Mouse (Mus musculus) embryo, embryonic 10 days (tissue): ENCODE data around the gene Gdpgp1.

Experiments used
- DNase-seq: peaks from one replicate; pipeline ENCODE4 v3.0.0-alpha.2; 2015; ENCODE audit warnings: low spot score

Gene Gdpgp1

DNA sequence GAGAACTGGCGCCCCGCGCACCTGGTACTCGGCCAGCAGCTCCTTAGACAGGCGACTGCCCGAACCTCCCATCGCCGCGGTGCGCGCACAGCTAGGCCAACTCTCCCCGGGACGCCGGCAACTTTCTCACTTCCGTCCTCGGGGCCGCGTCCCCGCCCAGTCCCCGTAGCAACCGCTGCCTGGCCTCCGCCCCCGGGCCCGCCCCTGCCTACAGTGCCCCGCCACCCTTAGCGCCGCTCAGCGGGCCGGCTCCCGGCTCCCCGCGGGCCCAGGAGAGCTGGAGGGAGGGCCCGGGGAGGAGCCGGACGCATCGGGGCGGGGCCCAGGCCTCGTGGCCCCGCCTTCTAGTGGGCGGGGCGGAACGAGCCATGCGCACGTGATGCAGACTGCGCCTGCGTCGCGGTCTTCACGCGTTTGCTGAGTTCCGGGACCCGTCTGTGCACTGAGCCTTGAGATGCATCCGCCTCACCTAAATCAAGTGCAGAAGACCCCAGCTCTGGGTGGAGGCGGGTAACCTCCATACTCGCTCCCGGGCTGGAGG is at the start of gene Gdpgp1, which contains the start of gene Cib1:
Gene Gdpgp1 (plus strand): TSS at position 377 of the 541 bp plus-strand sequence.
Gene Cib1 (minus strand): TSS at position 325 of the 541 bp plus-strand sequence.
- DNase-seq = peak; percentile 97

DNA sequence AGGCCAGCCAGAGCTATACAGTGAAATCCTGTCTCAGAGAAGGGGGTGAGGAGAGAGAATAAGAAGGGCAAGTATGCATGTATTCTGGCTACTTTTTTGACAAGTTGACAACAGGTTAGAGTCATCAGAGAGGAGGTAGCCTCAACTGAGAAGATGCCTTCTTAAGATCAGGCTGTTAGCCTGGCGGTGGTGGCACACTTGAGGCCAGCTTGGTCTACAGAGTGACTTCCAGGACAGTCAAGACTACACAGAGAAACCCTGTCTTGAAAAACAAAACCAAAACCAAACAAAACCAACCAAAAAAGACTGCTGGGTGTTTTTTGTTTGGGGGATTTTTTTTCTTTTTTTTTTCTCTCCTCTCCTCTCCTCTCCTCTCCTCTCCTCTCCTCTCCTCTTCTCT is 49.2 kb upstream of the Gdpgp1 start:
- no peak for DNase-seq

DNA sequence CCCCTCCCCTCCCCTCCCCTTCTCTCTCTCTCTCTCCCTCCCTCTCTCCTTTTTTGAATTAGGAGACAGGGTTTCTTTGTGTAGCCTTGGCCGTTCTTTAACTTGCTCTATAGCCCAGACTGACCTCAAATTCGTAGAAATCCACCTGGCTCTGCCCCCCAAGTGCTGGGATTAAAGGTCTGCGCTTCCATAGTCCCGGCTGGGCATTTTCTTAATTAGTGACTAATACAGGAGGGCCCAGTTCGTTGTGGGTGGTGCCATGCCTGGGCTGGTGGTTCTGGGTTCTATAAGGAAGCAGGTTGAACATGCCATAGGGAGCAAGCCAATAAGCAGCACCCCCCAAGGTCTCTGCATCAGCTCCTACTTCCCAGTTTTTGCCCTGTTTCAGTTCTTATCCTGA is 48.7 kb upstream of the Gdpgp1 start:
- no peak for DNase-seq

DNA sequence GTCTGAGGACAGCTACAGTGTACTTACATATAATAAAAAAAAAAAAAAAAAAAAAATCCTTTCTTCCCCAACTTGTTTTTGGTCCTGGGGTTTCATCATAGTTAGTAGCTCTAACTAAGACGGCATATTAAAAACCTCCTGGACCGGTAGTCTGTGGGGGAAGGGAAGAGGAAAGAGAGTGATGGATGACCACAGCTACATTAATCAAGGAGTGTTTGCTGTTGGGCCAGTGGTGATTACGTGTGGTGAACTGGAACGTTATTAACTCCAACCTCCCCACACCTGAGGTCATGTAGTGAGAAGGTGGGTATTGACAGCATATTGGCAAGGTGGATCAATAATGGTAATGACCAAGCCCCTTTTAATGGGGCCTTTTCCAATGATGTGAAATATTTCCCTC is 48.1 kb upstream of the Gdpgp1 start:
- DNase-seq = no peak

DNA sequence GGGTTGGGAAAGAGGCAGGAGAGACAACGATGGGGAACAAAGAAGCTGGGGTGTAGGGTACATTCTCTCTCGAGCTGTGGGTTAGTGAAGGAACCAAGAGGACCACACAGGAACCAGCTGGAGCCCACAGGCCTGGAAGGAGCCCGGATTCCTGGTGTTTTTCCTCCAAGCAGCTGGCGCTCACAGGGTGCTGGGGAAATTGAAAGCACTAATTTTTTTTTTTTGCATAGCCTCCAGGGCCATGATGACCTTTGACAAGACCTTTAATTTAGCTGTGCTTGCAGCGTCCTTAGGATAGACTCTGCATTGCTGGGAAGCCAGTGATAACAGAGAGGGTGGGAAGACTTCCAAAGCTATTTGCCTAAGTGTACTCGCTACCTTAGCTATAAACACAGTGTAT is 47.7 kb upstream of the Gdpgp1 start:
- no peak for DNase-seq

DNA sequence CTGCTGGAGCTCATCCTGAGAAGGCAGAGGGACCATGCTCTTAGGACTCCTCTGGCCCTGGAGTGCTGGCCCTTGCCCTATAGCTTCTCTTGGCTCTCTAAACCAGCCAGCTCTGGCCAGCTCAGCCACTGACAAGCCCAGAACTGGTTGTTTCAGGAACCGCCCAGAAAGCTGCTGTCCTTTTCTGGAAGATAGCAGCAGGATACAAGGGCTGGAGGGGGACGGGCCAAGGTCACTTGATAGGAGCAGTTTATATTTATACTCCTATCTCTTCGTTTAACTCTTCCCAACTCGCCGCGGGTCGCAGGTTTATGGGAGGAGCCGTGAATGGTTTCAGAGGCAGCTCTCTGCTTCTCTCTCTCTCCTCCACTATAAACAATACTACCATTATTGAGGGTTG is 46.6 kb upstream of the Gdpgp1 start:
- peak; percentile 56 for DNase-seq

DNA sequence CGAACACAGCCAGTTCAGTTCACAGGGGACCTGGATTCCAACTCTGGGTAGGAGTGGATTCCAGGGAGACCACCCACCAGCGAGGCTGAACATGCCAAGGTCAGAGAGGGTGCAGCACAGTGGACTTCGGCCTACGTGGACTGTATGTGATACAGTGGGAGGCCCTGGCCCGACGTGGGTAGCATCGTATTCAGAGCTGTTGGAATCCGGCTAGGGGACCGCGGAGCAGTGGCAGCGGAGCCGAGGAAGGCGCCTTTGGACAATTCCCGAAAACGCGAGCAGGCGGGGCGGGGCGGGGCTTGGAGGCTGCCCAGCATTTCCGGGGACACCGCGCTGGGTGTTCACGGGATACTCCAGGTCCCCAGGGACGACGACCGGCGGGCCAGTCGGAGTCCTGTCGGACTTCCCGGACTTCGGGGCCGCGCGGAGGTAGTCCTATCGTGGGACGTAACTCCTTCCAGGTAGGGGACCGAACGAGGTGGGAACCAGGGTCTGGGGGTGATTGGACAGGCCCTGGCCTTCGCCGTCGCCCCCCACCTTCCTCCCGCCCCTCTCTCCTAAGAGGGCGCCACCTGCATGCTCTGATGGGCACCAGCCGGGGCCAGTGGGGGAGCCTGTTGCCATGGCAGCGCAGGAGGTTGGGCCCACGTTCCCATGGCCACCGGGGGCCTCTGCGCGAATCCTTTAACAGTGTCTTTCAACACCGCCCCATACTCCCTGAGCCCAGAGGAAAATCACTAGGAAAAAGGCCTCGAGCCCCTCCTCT is 46.0 kb upstream of the Gdpgp1 start, which contains the start of gene Sema4b:
Gene Sema4b (plus strand): TSS at position 311 of the 766 bp plus-strand sequence.
- peak; percentile 95 for DNase-seq

DNA sequence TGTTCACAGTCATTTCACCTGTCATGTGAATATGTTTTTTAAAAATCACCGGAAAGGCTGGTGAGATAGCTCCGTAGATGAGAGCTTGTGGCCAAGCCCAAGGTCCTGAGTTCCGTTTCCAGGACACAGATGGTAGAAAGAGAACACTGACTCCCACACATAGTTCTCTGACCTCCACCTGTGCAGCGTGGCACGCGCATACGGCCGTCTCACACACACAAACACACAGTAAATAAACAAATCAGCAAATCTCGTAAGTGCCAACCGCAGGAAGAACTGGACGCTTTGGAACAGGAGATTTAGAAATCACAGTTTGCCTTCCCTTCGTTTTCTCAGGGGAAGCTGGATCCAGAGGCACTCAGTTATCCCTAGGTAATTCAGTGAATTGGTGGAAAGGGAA is 45.2 kb upstream of the Gdpgp1 start:
- DNase-seq = no peak

DNA sequence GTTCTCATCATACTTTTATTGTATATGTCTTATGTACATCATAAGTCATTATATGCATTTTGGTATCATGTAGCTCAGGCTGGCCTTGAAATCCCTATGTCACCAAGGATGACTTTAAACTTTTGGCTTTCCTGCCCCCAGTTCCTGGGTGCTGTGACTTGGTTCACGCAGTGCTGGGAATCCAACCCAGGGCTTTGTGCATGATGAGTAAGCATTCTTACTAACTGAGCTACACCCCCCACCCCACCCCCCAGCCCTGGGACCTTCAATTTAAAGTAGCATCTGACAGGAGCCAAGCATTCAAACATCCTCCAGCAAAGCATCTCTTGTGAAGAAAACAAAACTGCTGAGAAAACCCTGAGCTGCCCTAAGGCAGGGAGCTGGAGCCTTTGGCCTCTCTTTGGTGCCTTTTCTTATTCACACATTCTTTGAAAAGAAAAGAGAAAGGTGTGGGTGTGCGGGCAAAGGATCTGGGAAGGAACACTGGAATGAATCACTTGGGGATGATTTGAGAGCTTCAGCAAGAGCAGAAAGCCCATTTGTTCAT is 44.0 kb upstream of the Gdpgp1 start:
- DNase-seq = no peak

DNA sequence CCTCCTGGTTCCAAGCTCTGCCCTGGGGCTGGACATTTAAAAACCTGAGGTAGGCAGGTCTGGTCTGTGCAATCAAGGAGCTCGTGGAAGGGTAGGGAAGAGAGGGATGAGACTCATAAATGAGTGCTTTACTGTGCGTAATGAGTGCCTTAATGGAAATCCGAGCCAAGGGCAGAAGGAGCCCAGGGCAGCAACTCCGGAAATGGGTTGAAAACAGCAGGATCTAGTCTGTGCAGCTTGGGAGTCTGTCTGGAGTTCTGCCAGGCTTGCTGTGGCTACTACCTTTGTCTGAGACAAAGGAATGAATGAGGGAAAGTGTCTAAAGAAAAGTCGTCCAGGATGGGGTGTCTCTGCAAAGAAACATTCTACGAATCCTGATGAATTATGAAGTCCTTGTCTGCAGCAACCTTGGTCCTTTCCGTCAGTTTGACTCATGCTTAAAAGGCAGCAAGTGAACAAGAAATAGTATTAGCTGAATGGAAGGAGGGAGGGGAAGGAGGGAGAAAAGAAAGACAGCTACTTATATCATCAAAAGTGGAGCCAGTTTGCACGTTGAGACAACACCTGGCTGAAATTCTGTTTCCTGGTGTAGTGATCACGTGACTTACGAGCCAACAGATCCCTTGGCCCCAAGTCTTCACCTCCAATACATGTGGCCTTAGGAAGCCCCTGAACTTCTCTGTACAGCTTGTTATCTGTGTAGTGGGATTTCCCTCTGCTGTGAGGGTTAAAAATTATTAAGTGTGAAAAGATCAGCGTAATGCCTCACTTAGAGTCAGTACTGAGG is 43.3 kb upstream of the Gdpgp1 start:
- no peak for DNase-seq

DNA sequence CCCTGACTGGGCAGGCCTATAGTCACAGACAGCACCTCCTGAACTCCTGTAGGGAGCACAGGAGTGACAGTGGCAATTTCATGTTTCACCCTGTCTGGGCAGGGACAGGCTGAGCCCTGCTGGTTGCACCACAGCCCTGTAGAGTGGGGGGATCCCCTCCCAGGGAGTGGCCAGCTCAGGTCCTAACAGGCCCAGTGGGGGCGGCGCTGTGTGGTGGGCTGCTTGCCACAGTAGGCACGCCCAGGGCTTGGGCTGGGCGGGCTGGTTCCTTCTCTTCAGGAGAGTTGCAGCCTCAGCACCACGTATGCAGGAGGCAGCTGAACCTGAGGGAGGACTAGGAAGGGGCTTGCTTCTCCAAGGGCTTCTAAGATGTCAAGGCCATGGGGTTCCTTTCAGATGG is 41.2 kb upstream of the Gdpgp1 start:
- no peak for DNase-seq

DNA sequence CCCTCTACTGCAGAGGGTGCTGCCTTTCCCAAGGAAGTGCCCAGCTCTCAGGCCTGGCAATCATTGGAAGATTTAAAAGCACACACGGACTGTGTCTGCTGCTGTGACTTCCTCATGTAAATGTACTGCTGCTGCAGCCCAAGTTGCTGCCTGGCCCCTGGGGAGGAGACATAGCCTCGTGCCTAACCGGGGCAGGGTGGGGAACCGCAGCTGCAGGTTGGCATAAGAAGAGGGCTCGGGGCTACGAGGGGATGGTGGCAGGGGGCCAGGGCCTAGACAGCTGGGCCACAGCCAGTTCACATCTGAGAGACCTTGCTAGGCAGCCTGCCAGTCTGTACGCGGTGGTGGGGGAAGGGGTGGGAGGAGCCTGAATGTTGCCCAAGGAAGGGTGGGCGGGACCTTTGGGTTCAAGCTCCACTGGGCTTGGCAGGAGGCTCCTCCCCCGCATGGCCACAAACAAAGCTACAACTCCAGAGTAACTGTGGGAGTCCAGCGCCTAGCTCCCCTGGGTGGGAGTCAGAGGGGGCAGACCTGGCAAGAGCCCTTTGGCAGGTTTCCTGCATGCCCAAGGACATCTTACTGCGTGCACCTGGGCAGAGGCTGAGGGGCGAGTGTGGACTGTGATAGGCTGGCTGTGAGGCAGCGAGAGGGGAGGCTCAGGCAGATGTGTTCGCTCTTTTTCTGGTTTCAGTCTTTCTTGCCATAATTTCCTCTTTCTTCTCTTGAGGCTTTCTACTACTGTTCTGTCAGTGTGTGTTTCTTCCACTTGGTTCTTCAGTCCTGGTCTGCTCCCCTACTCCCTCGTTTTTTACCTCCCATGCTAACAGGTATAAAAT is 40.2 kb upstream of the Gdpgp1 start:
- peak; percentile 89 for DNase-seq

DNA sequence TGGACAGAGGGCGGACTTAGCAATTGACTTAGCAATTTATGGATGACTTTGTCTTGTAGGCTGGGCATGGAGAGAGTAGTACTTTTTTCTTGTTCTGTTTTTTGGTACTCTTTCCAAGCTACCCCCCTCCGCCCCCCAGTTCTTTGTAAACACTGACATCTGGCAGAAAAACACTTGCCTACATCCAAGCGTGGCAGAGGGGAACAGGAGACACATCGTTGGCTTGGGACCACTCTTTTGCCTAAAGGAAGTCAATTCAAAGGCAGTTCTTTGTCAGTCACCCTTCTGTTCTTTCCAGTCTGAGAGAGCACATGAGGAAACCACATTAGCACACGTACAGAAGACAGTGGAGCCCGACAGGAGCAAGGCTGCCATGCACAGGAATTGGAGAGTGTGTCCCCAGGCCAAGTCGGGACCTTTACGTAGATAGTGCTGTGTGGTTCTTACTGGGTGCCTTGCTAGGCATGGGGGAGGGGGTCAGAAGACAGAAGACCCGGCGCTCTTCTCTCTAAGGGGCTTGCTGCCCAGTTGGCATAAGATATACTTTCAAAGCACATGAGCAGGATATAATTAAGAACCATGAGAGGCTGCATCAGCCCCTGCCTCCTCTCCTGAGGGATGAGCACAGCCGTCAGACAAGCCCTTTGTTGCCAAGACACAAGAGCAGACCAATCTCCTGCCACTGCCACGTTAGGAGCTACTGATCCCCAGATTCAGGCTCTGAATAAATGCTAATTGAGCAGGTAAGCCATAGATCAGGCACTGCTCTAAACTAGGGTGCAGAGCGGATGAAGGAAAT is 38.5 kb upstream of the Gdpgp1 start:
- no peak for DNase-seq

DNA sequence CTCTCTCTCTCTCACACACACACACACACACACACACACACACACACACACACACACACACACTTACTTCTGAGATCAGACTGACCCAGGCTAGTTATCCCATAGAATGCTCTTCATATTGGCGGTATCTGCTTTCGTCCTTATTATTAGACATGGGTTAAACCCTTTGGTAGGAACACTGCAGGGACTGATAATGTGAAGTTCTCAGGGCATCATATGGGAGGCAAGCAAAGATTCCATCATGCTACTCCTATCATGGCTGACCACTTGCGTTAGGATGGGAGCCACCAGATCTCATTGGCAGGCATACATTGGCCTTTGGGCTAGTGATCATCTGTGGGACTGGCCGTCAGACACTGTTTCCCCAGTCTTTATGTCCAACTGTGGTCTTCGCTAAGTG is 37.5 kb upstream of the Gdpgp1 start:
- no peak for DNase-seq

DNA sequence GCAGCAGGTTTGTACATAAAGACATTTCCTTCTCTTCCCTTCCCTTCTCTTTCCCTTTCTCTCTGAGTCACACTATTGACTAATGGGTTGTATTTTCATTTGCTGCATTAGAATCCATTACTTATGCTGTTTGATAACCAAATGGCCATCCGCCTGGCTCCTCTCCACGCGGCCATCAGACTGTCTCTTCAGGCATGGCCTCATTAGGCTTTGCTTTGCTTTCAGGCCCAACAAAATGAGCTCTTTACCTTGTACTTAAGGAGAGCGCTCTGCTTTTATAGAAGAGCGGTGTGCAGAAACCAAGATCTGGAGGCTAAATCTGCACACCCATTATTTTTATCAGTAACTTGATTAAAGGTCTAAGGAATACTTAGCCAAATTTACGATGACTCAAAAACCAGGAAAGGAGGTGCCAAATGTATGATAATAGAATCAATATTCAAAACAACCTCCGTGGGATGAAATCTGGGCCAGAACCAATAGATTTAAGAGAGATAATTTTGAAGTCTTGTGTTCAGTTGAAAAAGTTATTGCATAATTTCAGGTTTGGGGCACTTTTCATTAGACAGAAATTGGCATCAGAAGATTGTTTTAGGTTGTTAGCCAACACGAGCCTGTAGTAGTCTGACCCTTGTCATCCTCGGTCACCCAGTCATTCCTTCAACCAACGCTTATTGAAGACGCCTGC is 36.9 kb upstream of the Gdpgp1 start:
- no peak for DNase-seq

DNA sequence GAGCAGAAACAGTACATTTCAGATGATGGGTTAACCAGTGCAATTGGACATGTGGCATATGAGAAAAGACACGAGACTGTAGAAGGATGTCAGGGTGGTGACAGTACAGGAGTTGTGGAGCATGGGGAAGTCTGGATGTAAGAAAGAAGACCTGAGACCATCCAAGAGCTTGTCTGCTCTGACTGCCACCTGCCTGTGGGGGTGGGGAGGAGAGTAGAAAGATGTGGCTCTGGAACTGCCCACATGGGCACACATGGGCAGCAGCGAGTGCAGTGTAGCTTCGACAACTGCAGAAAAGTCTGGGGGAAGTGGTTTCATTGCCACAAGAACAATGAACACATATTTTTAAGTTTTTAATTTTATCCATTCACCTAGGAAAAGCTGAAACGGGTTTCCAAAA is 35.3 kb upstream of the Gdpgp1 start:
- DNase-seq = no peak

DNA sequence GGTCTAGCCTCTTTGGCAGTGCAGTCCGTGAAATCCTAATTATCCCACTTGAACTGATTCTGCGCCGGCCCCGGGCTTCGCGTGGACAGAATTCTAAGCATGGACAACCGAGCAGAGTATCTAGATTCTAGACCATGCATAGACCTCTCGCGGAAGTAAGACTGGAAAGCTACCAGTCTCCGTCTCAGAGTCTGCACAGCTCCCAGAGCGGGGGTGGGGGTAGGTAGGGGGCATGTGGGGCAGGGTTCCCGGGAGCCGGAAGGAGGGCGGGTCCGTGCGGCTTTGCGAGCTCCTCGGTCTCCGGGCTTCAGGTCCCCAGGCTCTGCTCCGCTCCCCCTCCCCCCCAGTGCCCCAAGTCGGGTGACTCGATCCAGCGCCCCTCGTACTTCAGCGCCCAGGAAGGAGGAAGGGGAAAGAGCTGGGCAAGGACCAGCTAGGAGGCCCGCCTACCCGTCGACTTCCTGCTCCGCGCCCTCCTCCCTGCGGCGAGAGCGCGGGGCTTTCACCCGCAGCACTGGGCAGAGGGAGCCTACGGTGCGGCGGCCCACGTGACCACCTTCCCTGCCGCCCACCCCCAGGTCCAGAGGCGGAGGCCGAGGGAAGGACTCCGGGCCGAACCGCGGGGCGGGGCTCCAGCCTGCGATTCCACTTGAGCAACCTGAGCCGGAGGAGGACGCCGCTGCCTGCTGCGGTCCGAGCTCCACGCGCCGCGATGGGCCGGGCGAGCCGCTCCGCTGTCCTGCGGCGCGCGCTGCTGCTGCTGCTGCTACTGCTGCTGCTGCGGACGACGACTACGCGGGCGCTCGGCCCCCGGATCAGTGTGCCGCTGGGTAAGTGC is 34.5 kb upstream of the Gdpgp1 start:
- DNase-seq = peak; percentile 93

DNA sequence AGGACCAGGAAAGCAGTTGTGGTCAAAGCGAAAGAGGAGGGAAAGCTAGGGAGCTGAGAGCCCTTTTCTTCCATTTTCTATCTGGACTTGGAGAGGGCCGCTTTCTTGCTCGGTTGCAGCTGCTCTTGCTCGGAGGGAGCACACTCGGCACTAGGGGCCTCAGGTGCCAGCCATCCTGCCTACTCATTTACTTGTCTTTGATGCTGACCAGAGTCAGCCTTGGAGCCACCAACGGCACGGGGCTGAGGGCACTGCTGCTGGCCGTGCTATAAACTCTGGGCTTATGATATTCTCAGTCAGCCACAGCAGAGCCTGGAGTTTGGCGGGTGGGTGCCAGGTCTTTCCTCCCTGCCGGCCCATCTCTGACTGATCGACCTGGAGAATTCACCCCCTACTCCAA is 33.8 kb upstream of the Gdpgp1 start:
- no peak for DNase-seq

DNA sequence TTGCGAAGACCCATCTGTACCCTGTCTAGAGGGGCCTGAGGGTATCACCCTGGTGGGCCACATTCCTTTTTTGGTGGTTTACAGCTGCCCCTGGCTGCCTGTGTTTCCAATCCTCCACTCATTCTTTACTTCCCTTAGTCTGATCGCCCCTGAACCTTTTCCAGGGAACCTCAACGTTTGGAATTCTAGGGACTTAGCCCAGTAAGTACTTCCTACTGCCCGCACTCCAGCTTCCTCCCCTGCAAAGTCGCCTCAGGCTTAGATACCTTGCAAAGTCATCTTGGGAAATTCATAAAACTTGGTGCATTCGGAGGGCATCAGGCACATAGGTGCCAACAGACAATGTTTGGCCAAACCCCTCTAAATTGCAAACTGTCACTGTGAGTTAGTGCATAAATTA is 33.4 kb upstream of the Gdpgp1 start:
- no peak for DNase-seq
